Mouse (Mus musculus) forebrain, embryonic 11.5 days (tissue): ENCODE results near the gene Ap4e1. TPM values are rescaled to one million over a fixed set of nuclear protein-coding genes. Genes with fewer than 3 reads are reported as not detected.

Experiments used
- ATAC-seq: fragments of 200-750 bp; cut with Nextera tagmentation; replicated peaks from 2 replicates; pipeline ENCODE4 v1.8.0; 2017; ENCODE audit warnings: moderate TSS enrichment; ENCODE audit not compliant: low FRiP score
- DNase-seq: peaks from one replicate; pipeline ENCODE4 v3.0.0-alpha.2; 2017; ENCODE audit warnings: low spot score
- H3K27ac ChIP-seq: fragments of 300-500 bp; sonication (generic); 2 replicates; pipeline ENCODE4 v1.5.1; 2014; ENCODE audit warnings: low read depth, low read length
- H3K27me3 ChIP-seq: fragments of 300-500 bp; sonication (generic); 2 replicates; pipeline ENCODE4 v1.6.1; 2014; ENCODE audit warnings: mild to moderate bottlenecking, low read length, mixed read lengths; ENCODE audit not compliant: control insufficient read depth, insufficient read depth
- H3K36me3 ChIP-seq: fragments of 300-500 bp; sonication (generic); 2 replicates; pipeline ENCODE4 v1.6.1; 2014; ENCODE audit warnings: mild to moderate bottlenecking, low read length, moderate library complexity, mixed read lengths; ENCODE audit not compliant: control insufficient read depth, insufficient read depth
- H3K4me1 ChIP-seq: fragments of 300-500 bp; sonication (generic); replicated peaks from 2 replicates; pipeline ENCODE4 v1.6.1; 2014; ENCODE audit warnings: low read length, mixed read lengths; ENCODE audit not compliant: control insufficient read depth, insufficient read depth
- H3K4me2 ChIP-seq: fragments of 300-500 bp; sonication (generic); 2 replicates; pipeline ENCODE4 v1.6.1; 2014; ENCODE audit warnings: low read depth, mild to moderate bottlenecking, low read length, moderate library complexity, mixed read lengths; ENCODE audit not compliant: severe bottlenecking
- H3K4me3 ChIP-seq: fragments of 300-500 bp; sonication (generic); 2 replicates; pipeline ENCODE4 v1.5.1; 2014; ENCODE audit warnings: low read depth, low read length
- H3K9ac ChIP-seq: fragments of 300-500 bp; sonication (generic); 2 replicates; pipeline ENCODE4 v1.6.1; 2014; ENCODE audit warnings: low read length
- H3K9me3 ChIP-seq: fragments of 300-500 bp; sonication (generic); 2 replicates; pipeline ENCODE4 v1.6.1; 2016; ENCODE audit warnings: low read length, mixed read lengths; ENCODE audit not compliant: control insufficient read depth
- WGBS: fragments of 180-500 bp; shearing (Covaris S2); extraction: QIAGEN DNeasy Blood & Tissue Kit; methylation state at CpG from one replicate; pipeline ENCODE4 v1.1.7; 2014; 5-methylcytosine and 5-hydroxymethylcytosine counted together
- polyA plus RNA-seq: library from polyadenylated mRNA; unstranded; fragments of >200 nt; fragmentation: Nextera tagmentation; extraction: Ambion mirVana; gene quantifications from 2 replicates; pipeline ENCODE4 v1.2.1, GENCODE M21; 2014

Ap4e1 gene
- 11.3 and 13.1 TPM in 2 replicates for polyA plus RNA-seq

GRCm38 (mm10) chr2:127008469-127008998 is at the start of gene Ap4e1:
Gene Ap4e1 (plus strand): TSS chr2:127008717.
- Histone ChIP-seq H3K9ac (peak within 1 kb of the TSS; percentile 87), H3K9me3 (no peaks in the 10 kb centered on the region), H3K4me1 (0 out of 2 replicates have a peak, but pooled peaks cover 5% of the 10 kb centered on the region), H3K27me3 (no peaks in the 10 kb centered on the region), H3K36me3 (no peaks in the 10 kb centered on the region; the same call in 1 of the 2 replicates), H3K27ac (0 out of 2 replicates have a peak within 1 kb of the TSS, but pooled peaks have one; percentile 41), H3K4me2 (peak within 1 kb of the TSS; percentile 61), H3K4me3 (peak within 1 kb of the TSS; percentile 81)
- WGBS: under 1% methylated on average over 40 of the region's 40 CpGs
- ATAC-seq (peak; percentile 93), DNase-seq (peak; percentile 99)

GRCm38 (mm10) chr2:126961696-126962095 is 46.8 kb upstream of the Ap4e1 start:
- 83% methylated on average over 2 of the region's 2 CpGs for WGBS
- H3K4me2 ChIP-seq: no peak overlapping the region
- no peak for ATAC-seq

GRCm38 (mm10) chr2:126977428-126977827 is 31.1 kb upstream of the Ap4e1 start:
- Histone ChIP-seq H3K4me1 (no peaks in the 10 kb centered on the region), H3K9ac (no peak overlapping the region), H3K27me3 (no peaks in the 10 kb centered on the region), H3K4me2 (no peak overlapping the region), H3K36me3 (no peaks in the 10 kb centered on the region), H3K27ac (no peak overlapping the region), H3K9me3 (no peaks in the 10 kb centered on the region), H3K4me3 (no peak overlapping the region)
- no peak for DNase-seq
- ATAC-seq: no peak
- 61% methylated on average over 6 of the region's 6 CpGs for WGBS

More at GRCm38 (mm10) chr2:126961696-126962095, 46.8 kb upstream of the Ap4e1 start:
- no peak for DNase-seq
- Histone ChIP-seq H3K4me1 (no peaks in the 10 kb centered on the region), H3K27me3 (no peaks in the 10 kb centered on the region), H3K36me3 (no peaks in the 10 kb centered on the region), H3K4me3 (no peak overlapping the region), H3K9ac (no peak overlapping the region), H3K27ac (no peak overlapping the region), H3K9me3 (no peaks in the 10 kb centered on the region)

- Histone ChIP-seq H3K27me3 (no peaks in the 10 kb centered on the region), H3K4me2 (no peak overlapping the region), H3K9ac (no peak overlapping the region), H3K27ac (no peak overlapping the region), H3K4me3 (no peak overlapping the region), H3K36me3 (no peaks in the 10 kb centered on the region), H3K9me3 (no peaks in the 10 kb centered on the region), H3K4me1 (no peaks in the 10 kb centered on the region)
- ATAC-seq (no peak), DNase-seq (no peak)
- 83% methylated on average over 4 of the region's 4 CpGs for WGBS
Observed at GRCm38 (mm10) chr2:126983221-126983620, 25.3 kb upstream of the Ap4e1 start.

DNA sequence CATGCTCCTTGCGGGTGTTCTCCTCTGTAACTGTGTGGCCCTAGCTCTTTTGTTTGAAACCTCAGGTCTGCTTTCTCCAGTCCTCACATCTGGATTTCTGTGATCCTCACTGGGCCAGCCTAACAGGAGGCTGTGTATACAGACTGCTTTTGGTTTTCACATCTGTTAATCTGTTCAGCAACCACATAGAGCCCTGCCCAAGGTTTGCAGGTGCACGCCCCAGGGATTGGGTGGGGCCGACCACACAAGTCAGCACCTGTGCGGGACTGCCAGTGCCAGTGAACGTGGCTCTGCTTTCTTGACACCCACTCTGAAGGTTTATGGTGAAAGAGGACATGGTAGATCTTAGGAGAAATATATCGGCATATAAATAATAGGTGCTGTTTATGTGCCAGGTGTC is 18.6 kb upstream of the Ap4e1 start:
- Histone ChIP-seq H3K27ac (no peak overlapping the region), H3K9ac (no peak overlapping the region), H3K4me3 (no peak overlapping the region), H3K4me1 (no peaks in the 10 kb centered on the region), H3K36me3 (no peaks in the 10 kb centered on the region), H3K4me2 (no peak overlapping the region), H3K27me3 (no peaks in the 10 kb centered on the region), H3K9me3 (no peaks in the 10 kb centered on the region)
- ATAC-seq (no peak), DNase-seq (no peak)
- 82% methylated on average over 6 of the region's 6 CpGs for WGBS

DNA sequence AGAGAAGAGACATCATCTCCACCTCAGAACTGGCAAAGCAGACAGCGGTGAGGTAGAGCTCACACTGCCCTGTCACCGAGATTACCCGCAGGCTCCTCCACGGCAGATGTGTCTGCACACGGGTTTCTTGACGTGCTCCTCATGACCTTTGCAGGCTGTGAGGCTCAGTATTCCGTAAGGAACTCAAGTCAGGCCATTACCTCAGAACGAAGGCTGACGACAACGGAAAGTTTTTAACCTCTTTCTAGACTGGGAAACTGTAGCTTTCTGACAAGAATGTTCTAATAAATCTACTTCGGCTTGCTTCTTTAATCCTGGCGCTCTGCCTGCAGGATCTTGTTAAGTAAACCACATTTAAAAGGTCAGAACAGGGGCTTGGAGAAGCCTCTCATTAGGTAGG is 15.8 kb upstream of the Ap4e1 start:
- Histone ChIP-seq H3K27me3 (no peaks in the 10 kb centered on the region), H3K4me2 (no peak overlapping the region), H3K36me3 (no peaks in the 10 kb centered on the region), H3K9ac (no peak overlapping the region), H3K4me3 (no peak overlapping the region), H3K9me3 (no peaks in the 10 kb centered on the region), H3K27ac (no peak overlapping the region), H3K4me1 (no peaks in the 10 kb centered on the region)
- WGBS: 83% methylated on average over 12 of the region's 12 CpGs
- ATAC-seq (no peak), DNase-seq (no peak)

DNA sequence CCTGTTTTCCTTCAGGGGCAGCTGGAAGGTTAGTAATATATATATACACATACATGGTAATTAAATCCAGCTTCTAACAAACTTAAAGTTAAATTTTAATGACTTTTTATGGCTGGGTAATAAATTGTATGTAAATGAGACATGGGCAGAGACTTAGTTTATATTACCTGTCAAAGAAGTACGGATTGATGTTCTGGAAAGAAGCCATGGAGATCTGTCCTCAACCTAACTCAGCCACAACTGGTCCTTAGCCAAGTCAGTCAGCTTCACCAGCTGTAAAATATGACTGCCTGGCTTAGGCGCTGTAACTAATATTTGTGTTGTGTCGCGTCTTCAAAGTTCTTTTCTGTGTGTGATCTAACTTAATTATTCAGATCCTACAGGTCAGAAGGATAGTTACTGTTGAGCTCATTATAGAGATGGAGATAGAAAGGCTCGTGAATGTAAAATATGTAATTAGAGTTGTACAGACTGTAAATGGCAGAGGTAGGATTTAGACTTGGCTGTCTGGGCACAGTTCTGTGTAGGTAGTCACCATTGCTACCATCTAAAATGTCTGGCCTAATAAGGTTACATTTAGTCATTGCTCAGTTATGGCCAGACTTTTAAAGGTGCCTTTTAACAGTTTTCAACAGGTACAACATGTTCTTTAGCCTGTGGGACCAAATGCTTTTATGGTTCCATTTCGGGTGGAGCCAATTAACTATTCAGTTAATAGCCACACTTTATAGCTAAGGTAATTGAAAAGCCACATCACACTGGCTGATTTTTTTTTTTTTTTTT is 13.9 kb upstream of the Ap4e1 start:
- no peaks in the 10 kb centered on the region for H3K36me3 ChIP-seq
- no peak overlapping the region for H3K4me2 ChIP-seq
- ATAC-seq: no peak

GRCm38 (mm10) chr2:126996737-126997136 is 11.8 kb upstream of the Ap4e1 start:
- Histone ChIP-seq H3K9me3 (no peaks in the 10 kb centered on the region), H3K36me3 (no peaks in the 10 kb centered on the region), H3K4me1 (no peaks in the 10 kb centered on the region), H3K9ac (no peak overlapping the region), H3K4me3 (no peak overlapping the region), H3K27me3 (no peaks in the 10 kb centered on the region), H3K27ac (no peak overlapping the region), H3K4me2 (no peak overlapping the region)
- ATAC-seq (no peak), DNase-seq (no peak)
- 31% methylated on average over 5 of the region's 5 CpGs for WGBS

More for the DNA sequence above, 13.9 kb upstream of the Ap4e1 start:
- H3K4me1 ChIP-seq: no peaks in the 10 kb centered on the region
- H3K27me3 ChIP-seq: no peaks in the 10 kb centered on the region
- H3K9me3 ChIP-seq: no peaks in the 10 kb centered on the region
- H3K9ac ChIP-seq: no peak overlapping the region
- WGBS: 87% methylated on average over 6 of the region's 6 CpGs
- DNase-seq: no peak
- H3K27ac ChIP-seq: no peak overlapping the region
- H3K4me3 ChIP-seq: no peak overlapping the region
